Comparison of ENCODE assay signal across 32 mouse cellular contexts in genomic region chr16:45940701-45941100, GRCm38 (mm10). TPM values are rescaled to one million over a fixed set of nuclear protein-coding genes. Genes with fewer than 3 reads are reported as not detected.
"Had no signal": no experiment of that assay in that cellular context is flagged by ENCODE, and none has a peak within 500 bp of the region (broad histone marks: within the 10 kb centered on the region; RNA-seq: fewer than 3 reads in every experiment).

No protein-coding gene starts in this region.

- H3K4me3 ChIP-seq: left cerebral cortex, adult 2 months; limb, embryonic 15.5 days; liver, embryonic 12.5 days; liver, embryonic 13.5 days; liver, embryonic 15.5 days; lung, embryonic 15.5 days; megakaryocyte, embryonic 14.5 days; midbrain, embryonic 10.5 days; midbrain, embryonic 12.5 days; midbrain, embryonic 13.5 days; midbrain, embryonic 15.5 days; myocyte; neural tube, embryonic 12.5 days had no signal

- H3K4me1 ChIP-seq: liver, embryonic 12.5 days; liver, embryonic 13.5 days; megakaryocyte, embryonic 14.5 days; midbrain, embryonic 15.5 days had no signal

- H3K4me2 ChIP-seq: limb, embryonic 15.5 days; liver, embryonic 11.5 days; liver, embryonic 12.5 days; liver, embryonic 13.5 days; liver, embryonic 15.5 days; lung, embryonic 14.5 days; lung, embryonic 15.5 days; midbrain, embryonic 11.5 days; midbrain, embryonic 12.5 days; midbrain, embryonic 13.5 days; midbrain, embryonic 15.5 days; neural tube, embryonic 12.5 days had no signal

- H3K9ac ChIP-seq: limb, embryonic 15.5 days; liver, embryonic 12.5 days; liver, embryonic 13.5 days; liver, embryonic 14.5 days; liver, embryonic 15.5 days; liver, postnatal 0 days; lung, embryonic 14.5 days; lung, embryonic 15.5 days; midbrain, embryonic 12.5 days; midbrain, embryonic 13.5 days; midbrain, embryonic 15.5 days; neural tube, embryonic 12.5 days had no signal

- H3K36me3 ChIP-seq: limb, embryonic 15.5 days; liver, embryonic 12.5 days; liver, embryonic 13.5 days; liver, embryonic 15.5 days; lung, embryonic 15.5 days; midbrain, embryonic 10.5 days; midbrain, embryonic 12.5 days; midbrain, embryonic 13.5 days; midbrain, embryonic 15.5 days; neural tube, embryonic 12.5 days had no signal

- DNase-seq: left cerebral cortex, postnatal 4 days; liver; liver, embryonic 13.5 days; liver, postnatal 0 days; lung, adult 18-20 months; lung, adult 2 months; lung, embryonic 14.5 days; lung, postnatal 10 days; lung, postnatal 14 days; lung, postnatal 36 days; lung, postnatal 4 days; midbrain, embryonic 14.5 days had no signal

- ATAC-seq: liver, embryonic 12.5 days; liver, postnatal 0 days; lung, postnatal 0 days; midbrain, embryonic 13.5 days; midbrain, embryonic 15.5 days; midbrain, embryonic 16.5 days had no signal

- H3K27me3 ChIP-seq: limb, embryonic 15.5 days; liver, embryonic 12.5 days; liver, embryonic 13.5 days; liver, embryonic 15.5 days; lung, embryonic 15.5 days; megakaryocyte, embryonic 14.5 days; midbrain, embryonic 12.5 days; midbrain, embryonic 13.5 days; midbrain, embryonic 15.5 days; neural tube, embryonic 12.5 days had no signal

- H3K9me3 ChIP-seq: limb, embryonic 15.5 days; liver, embryonic 13.5 days; liver, embryonic 15.5 days; lung, embryonic 15.5 days; midbrain, embryonic 10.5 days; midbrain, embryonic 12.5 days; midbrain, embryonic 13.5 days; midbrain, embryonic 15.5 days; neural tube, embryonic 12.5 days had no signal

- H3K27ac ChIP-seq: left cerebral cortex, adult 2 months; limb, embryonic 15.5 days; liver, embryonic 12.5 days; liver, embryonic 13.5 days; liver, embryonic 14.5 days; liver, embryonic 15.5 days; lung, embryonic 15.5 days; macrophage; midbrain, embryonic 10.5 days; midbrain, embryonic 12.5 days; midbrain, embryonic 13.5 days; midbrain, embryonic 15.5 days; neural tube, embryonic 12.5 days had no signal

RNA-seq across cellular contexts. Expression of gene Phldb2, which starts 12.7 kb away (rescaled TPM):
- total RNA-seq: megakaryocyte-erythroid progenitor cell, adult 5-6 weeks; monocyte, adult 5-6 weeks had no signal
